ENCODE assay signal across 19 mouse cellular contexts in genomic region chr4:100944276-100944675, GRCm38 (mm10).
DNase-seq lines count a peak whose midpoint lies in the region; ATAC-seq and TF ChIP-seq lines count a peak whose summit lies in the region.
"Had no signal": no experiment of that assay in that cellular context is flagged by ENCODE, and none has a peak within 500 bp of the region (broad histone marks: within the 10 kb centered on the region; RNA-seq: fewer than 3 reads in every experiment).

No protein-coding gene starts in this region.

- TF ChIP-seq CTCF in brain, embryonic 14.5 days (IDR thresholded peaks at IDR 0.05; ENCODE audit: borderline replicate concordance, extremely low read depth, insufficient read depth, insufficient read length) = no peak

- H3K9me3 ChIP-seq in embryonic facial prominence, embryonic 13.5 days = no peaks in the 10 kb centered on the region
- no peaks in the 10 kb centered on the region for H3K9me3 ChIP-seq in embryonic facial prominence, embryonic 10.5 days
- H3K9me3 ChIP-seq in midbrain, embryonic 14.5 days (ENCODE audit: control insufficient read depth, low read length) = no peaks in the 10 kb centered on the region
- no peaks in the 10 kb centered on the region for H3K9me3 ChIP-seq in midbrain, embryonic 11.5 days (ENCODE audit: control insufficient read depth, low read length)
- H3K9me3 ChIP-seq: forebrain, embryonic 13.5 days; heart, embryonic 10.5 days; liver, embryonic 12.5 days; lung, embryonic 15.5 days; midbrain, embryonic 15.5 days had no signal

- no peak overlapping the region for H3K9ac ChIP-seq in embryonic facial prominence, embryonic 13.5 days
- H3K9ac ChIP-seq in midbrain, embryonic 14.5 days (replicated peaks; ENCODE audit: low read length) = no peak overlapping the region
- H3K9ac ChIP-seq in midbrain, embryonic 11.5 days (ENCODE audit: low read length) = no peak overlapping the region
- H3K9ac ChIP-seq: forebrain, embryonic 13.5 days; liver, embryonic 12.5 days; lung, embryonic 15.5 days; midbrain, embryonic 15.5 days had no signal

- no peak for ATAC-seq in embryonic facial prominence, embryonic 13.5 days (ENCODE audit: insufficient number of reproducible peaks, insufficient read depth, low FRiP score, low TSS enrichment, low read depth)
- ATAC-seq in midbrain, embryonic 14.5 days (ENCODE audit: low FRiP score, low TSS enrichment) = no peak
- ATAC-seq in midbrain, embryonic 11.5 days (ENCODE audit: low FRiP score) = no peak
- ATAC-seq: forebrain, embryonic 13.5 days; liver, embryonic 12.5 days; midbrain, embryonic 15.5 days had no signal

- 51% methylated on average over 3 of the region's 3 CpGs for WGBS in embryonic facial prominence, embryonic 13.5 days
- WGBS in embryonic facial prominence, embryonic 10.5 days = 86% methylated on average over 3 of the region's 3 CpGs
- WGBS in midbrain, embryonic 14.5 days = 78% methylated on average over 3 of the region's 3 CpGs
- 85% methylated on average over 3 of the region's 3 CpGs for WGBS in midbrain, embryonic 11.5 days

- H3K4me3 ChIP-seq in embryonic facial prominence, embryonic 13.5 days = no peak overlapping the region
- H3K4me3 ChIP-seq in embryonic facial prominence, embryonic 10.5 days = no peak overlapping the region
- no peak overlapping the region for H3K4me3 ChIP-seq in midbrain, embryonic 14.5 days (replicated peaks; ENCODE audit: low read depth, low read length)
- H3K4me3 ChIP-seq in midbrain, embryonic 11.5 days (ENCODE audit: low read depth, low read length) = no peak overlapping the region
- H3K4me3 ChIP-seq: forebrain, embryonic 13.5 days; heart, embryonic 10.5 days; liver, embryonic 12.5 days; lung, embryonic 15.5 days; midbrain, embryonic 15.5 days had no signal

- H3K27ac ChIP-seq in embryonic facial prominence, embryonic 13.5 days = peak overlapping the region; percentile 55; the same call in 1 of the 2 replicates
- H3K27ac ChIP-seq in embryonic facial prominence, embryonic 10.5 days (replicated peaks) = no peak overlapping the region
- H3K27ac ChIP-seq in midbrain, embryonic 14.5 days (replicated peaks; ENCODE audit: low read depth, low read length) = peak overlapping the region; percentile 27; the same call in 1 of the 2 replicates
- no peak overlapping the region for H3K27ac ChIP-seq in midbrain, embryonic 11.5 days (ENCODE audit: low read depth, low read length)
- H3K27ac ChIP-seq: heart, embryonic 10.5 days; liver, embryonic 12.5 days; lung, embryonic 15.5 days; midbrain, embryonic 15.5 days had no signal

- H3K27me3 ChIP-seq in embryonic facial prominence, embryonic 13.5 days = no peaks in the 10 kb centered on the region
- H3K27me3 ChIP-seq in embryonic facial prominence, embryonic 10.5 days (replicated peaks; ENCODE audit: low read depth, poor library complexity, severe bottlenecking) = no peaks in the 10 kb centered on the region
- no peaks in the 10 kb centered on the region for H3K27me3 ChIP-seq in midbrain, embryonic 14.5 days (ENCODE audit: control insufficient read depth, insufficient read depth, low read length)
- no peaks in the 10 kb centered on the region for H3K27me3 ChIP-seq in midbrain, embryonic 11.5 days (ENCODE audit: control insufficient read depth, insufficient read depth, low read length)
- H3K27me3 ChIP-seq: forebrain, embryonic 13.5 days; liver, embryonic 12.5 days; lung, embryonic 15.5 days; midbrain, embryonic 15.5 days had no signal

- no peak overlapping the region for H3K4me2 ChIP-seq in embryonic facial prominence, embryonic 13.5 days
- H3K4me2 ChIP-seq in midbrain, embryonic 14.5 days (ENCODE audit: low read length) = no peak overlapping the region
- H3K4me2 ChIP-seq in midbrain, embryonic 11.5 days = no peak overlapping the region
- H3K4me2 ChIP-seq: forebrain, embryonic 13.5 days; liver, embryonic 12.5 days; lung, embryonic 15.5 days; midbrain, embryonic 15.5 days had no signal

- no peak for TF ChIP-seq POLR2A in brain, embryonic 14.5 days (IDR thresholded peaks at IDR 0.05; ENCODE audit: borderline replicate concordance, extremely low read depth, insufficient read depth, insufficient read length, poor library complexity, severe bottlenecking)

- no peak for DNase-seq in embryonic facial prominence, embryonic 10.5 days (ENCODE audit: low spot score)
- DNase-seq in midbrain, embryonic 14.5 days = no peak
- no peak for DNase-seq in midbrain, embryonic 11.5 days (ENCODE audit: low spot score, missing footprints)
- DNase-seq in brain, embryonic 14.5 days (ENCODE audit: low read depth) = peak; percentile 16
- no peak for DNase-seq in urinary bladder, postnatal 25 days (ENCODE audit: low spot score)
- no peak for DNase-seq in layer of hippocampus, postnatal 10 days (ENCODE audit: low spot score in 2 of 2)
- DNase-seq: cerebellum, postnatal 10 days; gastrocnemius, postnatal 25 days; heart, postnatal 10 days; kidney, adult 9 months; layer of hippocampus, adult 9-11 months; right cerebral cortex, adult 18-20 months; thymus, adult 2 months had no signal

- peaks cover 10% of the 10 kb centered on the region for H3K36me3 ChIP-seq in embryonic facial prominence, embryonic 13.5 days
- peaks cover 23% of the 10 kb centered on the region for H3K36me3 ChIP-seq in embryonic facial prominence, embryonic 10.5 days (replicated peaks)
- H3K36me3 ChIP-seq in midbrain, embryonic 14.5 days (ENCODE audit: control insufficient read depth, insufficient read depth, low read length) = no peaks in the 10 kb centered on the region
- H3K36me3 ChIP-seq in midbrain, embryonic 11.5 days (ENCODE audit: control insufficient read depth, insufficient read depth, low read length) = peaks cover 1% of the 10 kb centered on the region; the same call in 1 of the 2 replicates
- H3K36me3 ChIP-seq: liver, embryonic 12.5 days; midbrain, embryonic 15.5 days had no signal

- peaks cover 58% of the 10 kb centered on the region for H3K4me1 ChIP-seq in embryonic facial prominence, embryonic 13.5 days
- H3K4me1 ChIP-seq in embryonic facial prominence, embryonic 10.5 days = peaks cover 28% of the 10 kb centered on the region
- H3K4me1 ChIP-seq in midbrain, embryonic 14.5 days (ENCODE audit: control insufficient read depth, insufficient read depth, low read length) = peaks cover 15% of the 10 kb centered on the region; the same call in 1 of the 2 replicates
- 0 out of 2 replicates have a peak, but pooled peaks cover 2% of the 10 kb centered on the region for H3K4me1 ChIP-seq in midbrain, embryonic 11.5 days (ENCODE audit: control insufficient read depth, insufficient read depth, low read length)
- H3K4me1 ChIP-seq: heart, embryonic 10.5 days; liver, embryonic 12.5 days; lung, embryonic 15.5 days had no signal

Comparison
In these comparisons a context has a peak if more than half of its experiments do, and no peak if none do; other contexts are left out.
1. H3K27ac ChIP-seq: peak in embryonic facial prominence, embryonic 13.5 days (single experiment) and midbrain, embryonic 14.5 days (single experiment); none in embryonic facial prominence, embryonic 10.5 days (single experiment) and midbrain, embryonic 11.5 days (single experiment).